ENCODE assay signal across 10 mouse cellular contexts in genomic region chr7:144081963-144082362, GRCm38 (mm10).
DNase-seq lines count a peak whose midpoint lies in the region; ATAC-seq lines count a peak whose summit lies in the region.
"Had no signal": no experiment of that assay in that cellular context is flagged by ENCODE, and none has a peak within 500 bp of the region (broad histone marks: within the 10 kb centered on the region; RNA-seq: fewer than 3 reads in every experiment).

No protein-coding gene starts in this region.

- peak; percentile 12 for DNase-seq in cerebellum, adult 9-10 months
- DNase-seq in cerebellum, adult 8-10 months, result no peak
- DNase-seq in kidney, postnatal 25 days, result peak; percentile 43 to 54
- no peak for DNase-seq in kidney, adult 18-20 months
- DNase-seq in 416B (ENCODE audit: low read depth), result peak; percentile 64
- DNase-seq in left cerebral cortex, adult 11 months (ENCODE audit: low spot score), result no peak
- DNase-seq: liver, embryonic 13.5 days had no signal

- peak; percentile 49 for ATAC-seq in granulocyte monocyte progenitor cell, adult 5-6 weeks (replicated peaks; ENCODE audit: poor library complexity, severe bottlenecking)
- ATAC-seq in frontal cortex, adult (ENCODE audit: low TSS enrichment), result no peak
- ATAC-seq: Patski had no signal

Comparison
In these comparisons a context has a peak if more than half of its experiments do, and no peak if none do; other contexts are left out.
1. DNase-seq: peak in cerebellum, adult 9-10 months (single experiment), kidney, postnatal 25 days (2 of 2) and 416B (single experiment); none in cerebellum, adult 8-10 months (single experiment), kidney, adult 18-20 months (single experiment) and left cerebral cortex, adult 11 months (single experiment).